Mouse (Mus musculus): Measurements from ENCODE around the gene Pbp2.

DNA sequence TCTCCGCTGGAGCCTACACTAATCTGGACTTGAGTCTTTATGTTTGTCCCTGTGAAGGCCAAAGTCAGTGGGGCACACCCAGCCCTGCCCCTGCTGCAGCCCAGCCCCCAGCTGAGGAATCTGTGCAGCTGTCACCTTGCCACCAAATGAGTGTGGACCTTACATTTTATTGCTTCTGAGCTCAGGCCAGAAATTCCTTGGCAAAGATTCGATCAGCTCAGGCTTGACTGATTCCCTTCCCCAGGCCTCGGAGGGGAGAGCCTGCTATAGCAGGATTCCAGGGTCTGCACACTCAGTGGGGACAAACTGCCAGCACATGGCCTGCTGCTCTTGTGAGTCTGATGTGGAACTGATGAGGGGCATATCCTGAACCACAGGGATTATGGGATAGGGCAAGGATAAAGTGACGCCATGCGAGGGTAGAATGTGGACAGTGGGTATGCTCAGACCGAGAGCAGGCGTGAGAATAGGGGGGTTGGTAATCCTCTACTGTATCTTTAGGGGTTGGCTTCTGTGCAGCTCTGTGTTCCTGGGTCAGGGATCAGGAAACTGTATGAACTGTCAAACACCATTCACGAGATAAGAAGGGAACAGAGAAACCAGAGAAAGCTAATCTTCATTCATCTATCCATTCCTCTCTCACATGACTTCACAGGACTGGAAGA is 41.6 kb upstream of the Pbp2 start:
- TF ChIP-seq CTCF (conservative IDR thresholded peaks at IDR 0.05; ENCODE audit: low read length) (no peak), POU5F1 (IDR thresholded peaks at IDR 0.05; ENCODE audit: borderline replicate concordance, low read length) (no peak), NANOG (IDR thresholded peaks at IDR 0.05; ENCODE audit: borderline replicate concordance, low read length) (no peak)

Measured in E14TG2a.4 (cell line).